Mouse (Mus musculus): ENCODE results near the gene Mrpl27.

- TF ChIP-seq CTCF (IDR thresholded peaks at IDR 0.05; ENCODE audit: low read depth) = no peak
- TF ChIP-seq EP300 (IDR thresholded peaks at IDR 0.05; ENCODE audit: low read depth) = no peak
Measured at GRCm38 (mm10) chr11:94681640-94682039, 28.1 kb downstream of the Mrpl27 start.
